Mouse (Mus musculus) heart, postnatal 0 days (tissue): ENCODE data around the gene Spata9.

Experiments
- CTCF ChIP-seq: IDR thresholded peaks from 2 replicates; pipeline ENCODE4 v1.5.1; 2016; ENCODE audit warnings: antibody characterized with exemption, control low read depth, low read depth
- EP300 ChIP-seq: IDR thresholded peaks from 2 replicates; pipeline ENCODE4 v1.6.1; 2016; ENCODE audit warnings: antibody characterized with exemption, low read depth

DNA sequence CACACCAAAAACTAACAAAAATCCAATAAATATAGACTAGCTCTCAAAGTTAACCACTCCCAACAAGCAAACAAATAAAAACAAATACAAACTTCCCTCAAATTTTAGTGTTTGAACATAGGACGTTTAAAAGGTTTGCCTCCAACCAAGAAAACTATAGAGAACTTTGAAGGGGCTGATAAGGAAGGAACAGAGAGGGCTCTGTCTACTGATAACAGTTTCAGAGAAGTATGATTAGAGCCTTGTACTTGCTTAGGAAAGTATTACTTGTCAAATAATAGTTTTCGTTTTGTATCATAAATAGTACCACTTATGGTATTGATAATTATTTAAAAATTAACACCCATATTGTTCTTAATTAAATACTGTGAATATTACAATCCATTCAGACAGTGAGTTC is 47.6 kb downstream of the Spata9 start:
- no peak for TF ChIP-seq EP300
- no peak for TF ChIP-seq CTCF
